Mouse (Mus musculus): ENCODE measurements around the gene Gsk3a.

Gsk3a gene

DNA sequence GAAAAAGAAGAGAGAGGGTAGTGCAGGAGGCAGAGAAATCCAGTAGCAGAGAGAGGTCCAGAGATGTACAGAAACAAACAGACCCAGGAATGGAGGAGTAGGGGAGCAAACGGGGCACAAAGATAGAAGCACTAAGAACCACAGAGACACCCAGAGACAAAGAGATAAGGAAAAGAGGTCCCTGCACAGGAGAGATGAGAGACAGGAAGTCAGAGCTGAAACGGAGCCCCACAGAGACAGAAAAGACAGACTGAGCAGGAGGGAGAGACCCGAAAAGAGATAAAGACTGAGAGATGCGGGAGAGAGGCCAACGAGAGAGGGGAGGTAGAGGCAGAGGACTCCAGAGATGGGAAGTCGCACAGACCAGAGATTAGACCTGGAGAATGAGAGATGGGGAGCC, 57.1 kb downstream of the Gsk3a start:
- no peak for DNase-seq

DNA sequence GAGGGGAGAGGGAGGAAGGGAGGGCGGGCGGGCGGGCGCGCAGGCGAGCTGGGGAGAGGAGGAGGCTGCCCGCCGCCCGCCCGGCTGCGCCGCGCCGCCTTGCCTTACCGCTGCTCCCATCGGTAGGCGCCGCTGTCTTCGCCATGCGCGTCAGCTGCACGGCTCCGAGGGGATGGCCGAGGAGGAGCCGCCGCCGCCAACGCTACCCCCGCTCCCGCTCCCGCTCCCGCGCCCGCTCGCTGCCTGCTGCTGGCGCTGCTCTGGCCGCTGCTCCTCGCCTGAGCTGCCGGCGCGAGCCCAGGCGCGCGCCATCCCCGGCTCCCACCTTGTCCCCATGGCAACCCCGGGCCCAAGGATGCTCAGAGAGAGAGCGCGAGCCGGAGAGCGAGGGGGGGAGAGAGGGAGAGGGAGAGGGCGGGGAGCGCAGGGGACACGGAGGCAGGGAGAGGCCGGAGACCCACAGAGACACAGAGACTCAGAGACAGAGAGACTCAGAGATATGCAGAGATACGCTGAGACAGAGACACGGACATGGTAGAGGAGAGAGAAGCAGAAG, 58.0 kb downstream of the Gsk3a start, which contains the start of gene Pou2f2:
TSS of gene Pou2f2 (minus strand) at position 121 of the 556 bp plus-strand sequence.
- peak; percentile 54 to 55 for DNase-seq

DNA sequence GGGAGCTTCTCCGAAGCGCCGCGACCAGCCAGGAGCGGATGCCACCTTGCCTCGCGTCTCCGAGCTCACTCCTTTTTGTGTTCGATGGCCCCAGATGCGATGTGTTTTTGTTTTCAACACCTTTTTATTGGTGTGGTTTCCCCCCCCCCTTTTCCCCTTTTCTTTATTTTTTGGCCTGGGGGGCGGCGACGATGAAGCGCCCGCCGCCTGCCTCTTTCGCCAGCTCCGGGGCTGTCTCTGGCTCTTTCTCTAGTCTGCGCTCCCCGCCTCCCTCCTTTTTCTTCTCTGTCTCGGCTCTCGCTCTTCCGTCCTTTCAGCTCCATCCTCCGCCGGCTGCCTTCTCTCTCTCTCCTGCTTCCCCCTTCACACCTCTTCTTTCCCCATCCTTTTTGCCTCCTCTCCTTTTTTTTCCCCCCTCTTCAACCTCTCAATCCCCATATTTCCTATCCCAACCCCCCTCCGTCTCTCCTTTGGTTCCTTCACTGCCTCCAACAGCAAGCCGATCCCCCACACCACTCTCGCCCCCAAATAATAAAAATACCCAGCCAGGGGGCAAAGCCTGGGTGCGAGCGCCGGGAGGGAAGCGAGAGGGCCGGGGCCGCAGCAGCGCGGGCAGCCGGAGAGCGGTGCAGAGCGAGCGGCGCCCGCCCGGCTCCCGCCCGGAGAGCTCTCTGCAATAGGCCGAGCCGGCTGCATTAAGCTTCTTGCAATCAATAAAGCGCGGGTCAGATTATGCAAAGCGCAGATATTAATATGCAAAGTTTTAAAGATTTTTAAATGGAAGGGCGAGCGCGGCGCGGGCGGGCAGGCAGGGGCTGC, 58.7 kb downstream of the Gsk3a start:
- no peak for DNase-seq

DNA sequence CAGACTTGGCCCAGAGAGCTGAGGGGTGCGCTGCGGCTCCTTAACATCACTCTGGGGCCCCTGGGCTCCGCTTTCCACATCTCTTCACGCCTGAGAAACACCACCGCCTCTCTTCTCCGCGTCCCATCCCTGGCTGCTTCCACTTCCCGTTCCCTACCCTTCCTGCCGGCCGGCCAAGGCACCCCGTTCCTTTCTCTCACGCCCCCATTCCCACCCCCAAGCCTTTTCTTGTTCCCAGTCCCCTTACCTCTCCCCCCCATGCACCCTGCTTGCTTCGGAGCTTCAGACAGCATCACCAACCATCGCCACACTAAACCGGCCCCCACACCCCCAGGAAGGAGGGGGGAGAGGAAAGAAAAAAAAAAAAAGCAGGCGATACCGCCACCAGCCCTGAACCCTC, 59.3 kb downstream of the Gsk3a start:
- no peak for DNase-seq
